Mouse (Mus musculus): ENCODE data around the gene Sec14l2. TPM values are rescaled to one million over a fixed set of nuclear protein-coding genes. Genes with fewer than 3 reads are reported as not detected.
"Not testable (repeated sequence)": the region's sequence is repeated elsewhere in the genome, so short reads cannot be mapped to it uniquely, and the experiment has no call there.

Sec14l2 gene
- total RNA-seq, 2 experiments from 2014 or later, result 24.5 to 25.9 TPM

DNA sequence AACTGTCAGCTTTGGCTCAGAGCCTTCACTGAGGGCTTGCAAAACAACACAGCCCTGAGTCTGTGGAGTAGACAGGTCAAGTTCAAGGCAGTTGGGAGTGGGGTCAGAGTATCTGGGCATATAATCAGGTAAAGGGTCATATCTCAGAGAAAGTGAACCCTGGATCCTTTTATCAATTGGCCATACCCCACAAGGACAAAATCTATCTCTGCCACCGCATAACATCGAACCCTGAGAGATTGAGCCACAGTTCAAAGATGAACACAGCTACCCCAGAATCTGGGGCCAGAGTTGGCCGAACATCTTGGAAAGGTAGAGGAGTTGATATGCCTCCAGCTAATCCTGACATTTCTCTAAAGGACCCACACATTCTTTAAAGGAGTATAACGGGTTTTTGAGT is 11.2 kb downstream of the Sec14l2 start:
- DNase-seq (ENCODE audit: low spot score in 2 of 2), result no peak
- intact Hi-C loops (cut with DNase I), result no loop called here

- intact Hi-C loops (cut with DNase I), result no loop called here
- no peak for DNase-seq (ENCODE audit: low spot score in 2 of 2)
Measured at GRCm38 (mm10) chr11:4108691-4109090, 14.5 kb downstream of the Sec14l2 start.

DNA sequence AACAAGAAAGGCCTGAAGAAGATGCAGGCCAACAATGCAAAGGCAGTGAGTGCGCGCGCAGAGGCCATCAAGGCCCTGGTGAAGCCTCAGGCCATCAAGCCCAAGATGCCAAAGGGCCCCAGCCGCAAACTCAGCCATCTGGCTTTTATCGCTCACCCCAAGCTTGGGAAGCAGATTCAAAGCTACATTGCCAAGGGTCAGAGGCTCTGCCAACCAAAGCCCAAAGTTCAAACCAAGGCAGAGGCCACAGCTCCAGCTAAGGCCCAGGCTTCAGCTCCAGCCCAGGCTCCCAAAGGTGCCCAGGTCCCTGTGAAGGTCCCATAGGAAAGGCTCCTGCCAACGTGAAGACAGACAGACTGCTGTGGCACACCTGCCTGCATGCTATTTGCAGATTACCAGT is 15.3 kb downstream of the Sec14l2 start:
- DNase-seq (ENCODE audit: low spot score in 2 of 2); intact Hi-C loops (cut with DNase I): not testable (repeated sequence)

- intact Hi-C loops (cut with DNase I), result no loop called here
- DNase-seq (ENCODE audit: low spot score in 2 of 2), result peak in 1 of 2 experiments; percentile 61
Measured at GRCm38 (mm10) chr11:4105444-4105843, 17.8 kb downstream of the Sec14l2 start.

DNA sequence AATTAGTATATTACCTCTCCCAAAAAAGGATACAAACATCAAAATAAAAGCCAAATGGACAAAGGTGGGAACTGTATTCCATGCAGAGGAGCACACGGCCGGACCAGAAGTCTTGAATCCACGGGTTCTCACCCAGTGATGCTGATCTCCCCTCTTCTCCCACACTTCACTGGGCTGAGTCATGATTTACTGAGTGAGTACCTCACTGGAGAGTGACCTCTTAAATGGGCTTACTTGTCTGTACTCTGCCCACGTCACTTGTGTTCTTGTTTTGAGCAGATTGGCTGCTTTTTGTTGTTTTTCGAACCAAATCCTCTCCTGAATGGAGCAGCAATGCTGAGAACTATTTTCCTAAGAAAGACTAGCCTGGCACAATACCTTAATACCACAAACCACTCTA is 18.2 kb downstream of the Sec14l2 start:
- no peak for DNase-seq (ENCODE audit: low spot score in 2 of 2)
- intact Hi-C loops (cut with DNase I), result no loop called here

DNA sequence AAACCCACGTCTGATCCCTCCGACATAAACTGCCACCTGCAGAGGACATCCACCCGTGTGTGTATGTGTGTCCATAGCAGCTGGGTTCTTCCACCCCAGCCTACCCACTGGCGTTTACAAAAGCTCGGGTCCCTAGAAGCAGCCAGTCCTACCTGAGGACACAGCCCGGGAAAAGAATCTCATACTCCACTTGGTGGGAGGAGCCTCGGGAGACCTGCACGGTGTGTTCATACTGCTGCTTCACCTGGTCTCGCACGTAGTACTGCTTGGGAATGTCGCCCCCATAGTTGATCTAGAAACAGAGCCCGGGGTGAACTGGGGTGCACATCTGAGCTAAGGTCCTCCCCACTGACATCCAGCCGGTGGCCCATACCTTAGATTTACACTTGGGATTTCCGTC is 19.7 kb downstream of the Sec14l2 start:
- intact Hi-C loops (cut with DNase I), result no loop called here
- DNase-seq (ENCODE audit: low spot score in 2 of 2), result no peak

DNA sequence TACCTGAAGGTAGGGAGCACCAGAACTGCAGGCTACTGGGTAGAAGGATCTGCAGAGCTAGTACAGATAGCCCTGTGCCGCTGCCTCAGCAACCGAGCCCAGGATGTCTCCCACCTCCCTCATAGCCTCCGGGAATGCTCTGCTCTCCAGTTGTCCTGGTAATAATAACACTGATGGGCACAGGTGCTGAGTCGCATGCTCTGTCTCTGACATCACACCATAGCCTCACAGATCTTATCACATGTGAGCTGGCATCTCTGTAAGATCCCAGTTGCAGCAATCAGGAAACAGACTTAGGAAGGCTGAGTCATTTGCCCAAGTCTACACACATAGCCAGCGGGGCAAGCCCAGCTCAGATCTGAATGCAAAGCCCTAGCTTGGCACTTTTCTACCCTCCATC is 21.4 kb downstream of the Sec14l2 start:
- intact Hi-C loops (cut with DNase I), result no loop called here

DNA sequence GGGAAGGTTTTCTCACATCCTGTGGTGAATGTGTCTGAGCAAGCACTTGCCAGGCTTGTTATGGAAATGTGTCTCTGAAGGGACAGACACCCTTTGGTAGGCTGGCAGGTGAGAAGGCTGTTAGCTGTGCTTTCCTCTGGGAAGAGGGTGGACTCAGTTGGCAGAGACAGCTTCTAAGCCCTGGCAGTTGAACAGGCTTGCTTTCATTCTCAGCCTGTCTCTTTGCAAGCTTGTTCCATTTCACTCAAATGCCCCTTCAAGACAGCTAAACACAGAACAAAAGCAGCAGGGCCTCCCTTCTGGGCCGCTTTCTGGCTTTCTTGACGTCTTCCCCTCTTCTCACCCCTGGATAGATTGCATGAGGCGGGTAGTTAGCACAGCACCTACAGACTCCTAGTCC is 23.8 kb downstream of the Sec14l2 start:
- peak in 1 of 2 experiments; percentile 66 for DNase-seq (ENCODE audit: low spot score in 2 of 2)
- intact Hi-C loops (cut with DNase I), result no loop called here

More for the DNA sequence above, 21.4 kb downstream of the Sec14l2 start:
- no peak for DNase-seq (ENCODE audit: low spot score in 2 of 2)

GRCm38 (mm10) chr11:4098816-4099215 is 24.4 kb downstream of the Sec14l2 start:
- DNase-seq (ENCODE audit: low spot score in 2 of 2), result no peak
- intact Hi-C loops (cut with DNase I), result no loop called here

DNA sequence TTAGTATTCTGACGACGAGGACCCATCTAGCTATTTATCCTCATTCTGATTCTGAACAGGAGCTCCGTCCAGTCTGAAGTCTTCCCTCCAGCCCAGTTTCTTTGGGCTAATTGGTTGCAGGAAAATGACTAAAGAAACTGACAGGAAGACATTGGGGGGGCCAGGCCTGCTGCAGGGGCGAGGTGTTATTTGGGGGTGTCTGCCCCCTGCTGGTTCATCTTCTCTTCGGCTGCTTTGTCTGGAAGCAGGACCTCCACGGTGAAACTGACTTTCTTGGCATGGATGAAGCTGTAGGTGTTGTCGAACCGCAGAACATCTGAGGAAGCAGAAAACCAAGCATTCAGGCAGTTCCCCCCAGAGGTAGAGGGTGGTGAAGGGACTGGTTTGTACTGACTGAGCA is 25.1 kb downstream of the Sec14l2 start:
- intact Hi-C loops (cut with DNase I), result no loop called here
- no peak for DNase-seq (ENCODE audit: low spot score in 2 of 2)

DNA sequence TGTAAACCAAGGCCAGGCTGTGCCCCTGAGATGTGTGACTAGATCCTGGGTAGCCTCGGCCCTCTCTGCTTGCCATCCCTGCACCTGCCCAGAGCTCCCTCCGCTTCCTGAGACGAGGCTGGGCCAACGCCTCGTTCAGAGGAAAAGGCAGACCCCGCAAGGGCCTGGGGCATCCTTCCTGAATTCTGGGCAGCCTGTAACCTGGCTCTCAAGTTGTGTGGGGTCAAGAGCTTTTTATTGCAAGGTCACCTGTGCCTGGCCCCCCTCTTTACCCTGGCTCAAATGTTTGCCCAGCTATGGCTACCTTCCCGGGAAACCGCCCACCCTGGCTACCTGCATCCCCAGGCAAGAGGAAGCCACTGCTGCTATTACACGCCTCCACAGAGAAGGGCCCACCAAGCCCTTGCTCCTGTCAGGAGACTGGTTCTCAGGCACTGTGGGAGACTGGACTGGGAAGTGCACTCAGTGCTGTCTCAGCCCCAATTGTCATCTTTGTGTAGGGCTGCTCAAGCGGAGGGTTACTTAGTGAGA is 26.1 kb downstream of the Sec14l2 start:
- intact Hi-C loops (cut with DNase I), result no loop called here
- DNase-seq (ENCODE audit: low spot score in 2 of 2), result no peak

GRCm38 (mm10) chr11:4096054-4096984 is 26.9 kb downstream of the Sec14l2 start:
- intact Hi-C loops (cut with DNase I), result no loop called here
- DNase-seq (ENCODE audit: low spot score in 2 of 2), result peak; percentile 98

DNA sequence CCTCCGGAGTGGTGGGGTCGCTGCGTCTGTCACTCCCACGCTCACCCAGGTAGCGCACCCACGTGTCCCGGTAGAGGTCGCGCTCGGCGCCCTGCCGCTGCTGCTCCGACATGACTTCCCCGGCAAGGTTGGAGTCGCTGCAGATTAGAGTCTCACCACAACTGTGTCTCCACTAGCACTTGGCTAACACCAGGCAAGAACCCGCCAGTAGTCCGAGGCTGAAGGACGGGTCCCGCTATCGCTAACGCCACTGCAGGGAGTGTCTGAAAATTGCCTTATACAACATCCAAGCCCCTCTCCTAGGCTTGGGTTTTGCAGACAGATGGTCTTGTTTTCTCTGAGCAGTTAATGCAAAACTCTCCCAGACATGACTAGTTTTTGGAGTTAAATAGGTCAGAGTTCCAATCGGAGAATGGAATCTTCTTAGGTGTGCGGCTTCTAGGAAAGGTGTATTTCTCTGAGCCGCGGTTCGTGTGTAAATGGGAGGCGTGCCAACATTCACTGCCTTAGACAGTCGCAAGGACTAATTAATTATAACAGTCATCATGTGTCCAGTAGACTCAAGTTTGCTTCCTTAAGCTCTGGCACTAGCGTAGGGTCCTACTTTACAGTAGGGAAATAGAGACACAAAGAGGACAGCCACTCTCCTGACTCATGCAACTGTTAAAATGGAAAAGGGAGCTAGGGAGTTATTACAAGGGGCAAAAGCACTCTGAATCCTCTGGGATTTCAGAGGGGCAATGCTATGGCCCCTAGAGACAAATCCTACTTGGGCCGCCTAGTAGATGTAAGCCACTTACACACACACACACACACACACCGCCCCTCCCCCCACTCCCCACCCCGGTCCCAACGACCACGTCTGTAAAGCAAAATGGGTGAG is 27.8 kb downstream of the Sec14l2 start, which contains the start of gene Mtfp1:
TSS of gene Mtfp1 (minus strand) at position 275 of the 883 bp plus-strand sequence.
- peak; percentile 60 to 63 for DNase-seq (ENCODE audit: low spot score in 2 of 2)
- intact Hi-C loops (cut with DNase I), result loop anchor here (2.0 kb wide), 1 partner anchor 23 kb away; no protein-coding TSS in a partner anchor

GRCm38 (mm10) chr11:4094378-4095170 is 28.6 kb downstream of the Sec14l2 start:
- intact Hi-C loops (cut with DNase I), result loop anchor here (2.0 kb wide), 1 partner anchor 24 kb away; no protein-coding TSS in a partner anchor
- peak in 1 of 2 experiments; percentile 80 for DNase-seq (ENCODE audit: low spot score in 2 of 2)

- DNase-seq (ENCODE audit: low spot score in 2 of 2), result peak in 1 of 2 experiments; percentile 89
Measured at GRCm38 (mm10) chr11:4093459-4094377, 29.5 kb downstream of the Sec14l2 start.

DNA sequence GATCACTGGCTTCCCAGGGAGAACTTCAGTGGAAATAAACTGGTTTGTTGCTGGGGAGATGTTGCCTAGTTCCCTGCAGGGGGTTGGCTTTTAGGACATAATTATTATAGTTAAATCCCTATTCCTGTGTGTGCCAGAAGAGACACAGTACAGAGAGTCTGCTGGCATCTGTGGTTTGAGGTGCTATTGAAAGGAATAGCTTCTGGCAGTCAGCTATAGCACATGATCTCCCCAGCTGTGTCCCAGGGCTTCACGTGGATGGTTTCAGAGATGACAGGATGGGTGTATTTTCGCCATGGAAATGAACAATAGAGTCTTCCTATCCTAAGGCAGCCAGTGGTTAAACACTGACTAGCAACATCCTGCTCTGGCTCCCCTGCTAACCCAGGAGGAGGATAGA is 35.9 kb downstream of the Sec14l2 start:
- intact Hi-C loops (cut with DNase I), result no loop called here
- peak in 1 of 2 experiments; percentile 90 for DNase-seq (ENCODE audit: low spot score in 2 of 2)

More at GRCm38 (mm10) chr11:4093459-4094377, 29.5 kb downstream of the Sec14l2 start:
- intact Hi-C loops (cut with DNase I), result loop anchor here (2.0 kb wide), 1 partner anchor 25 kb away; no protein-coding TSS in a partner anchor

- intact Hi-C loops (cut with DNase I), result no loop called here
- DNase-seq (ENCODE audit: low spot score in 2 of 2), result no peak
Measured at GRCm38 (mm10) chr11:4086246-4086645, 37.0 kb downstream of the Sec14l2 start.

Measured in left cerebral cortex, postnatal 14 days (tissue).